Mouse (Mus musculus) thymus, adult 2 months (tissue): ENCODE data around the gene Rtn4rl1. TPM values are rescaled to one million over a fixed set of nuclear protein-coding genes. Genes with fewer than 3 reads are reported as not detected.
A peak's percentile ranks its signal among the peaks of the same experiment; 100 is the strongest.

ENCODE experiments used
- DNase-seq: peaks from one replicate; pipeline ENCODE4 v3.0.0; 2021
- H3K27ac ChIP-seq: fragments of 200-500 bp; 2 replicates; pipeline ENCODE4 v1.5.1; 2012; ENCODE audit warnings: low read length, control low read depth; ENCODE audit not compliant: control insufficient read depth, insufficient read depth
- H3K27me3 ChIP-seq: fragments of 200-500 bp; 2 replicates; pipeline ENCODE4 v1.6.1; 2012; ENCODE audit warnings: mild to moderate bottlenecking, low read length, moderate library complexity, mixed read lengths; ENCODE audit not compliant: control insufficient read depth, insufficient read depth
- H3K36me3 ChIP-seq: fragments of 200-500 bp; 2 replicates; pipeline ENCODE4 v1.6.1; 2012; ENCODE audit warnings: mild to moderate bottlenecking, low read length, moderate library complexity; ENCODE audit not compliant: control insufficient read depth, insufficient read depth
- H3K4me1 ChIP-seq: fragments of 200-500 bp; replicated peaks from 2 replicates; pipeline ENCODE4 v1.6.1; 2012; ENCODE audit warnings: low read length; ENCODE audit not compliant: control insufficient read depth, insufficient read depth
- H3K4me3 ChIP-seq: fragments of 200-500 bp; 2 replicates; pipeline ENCODE4 v1.5.1; 2012; ENCODE audit warnings: mild to moderate bottlenecking, low read length, control low read depth, moderate library complexity; ENCODE audit not compliant: control insufficient read depth, insufficient read depth
- CTCF ChIP-seq: fragments of 200-500 bp; IDR thresholded peaks from 2 replicates; pipeline ENCODE4 v1.5.1; 2012; ENCODE audit warnings: mild to moderate bottlenecking, control low read depth, low read length, moderate library complexity, borderline replicate concordance; ENCODE audit not compliant: control insufficient read depth, poor library complexity, insufficient read depth; ENCODE audit errors: extremely low read depth
- POLR2A ChIP-seq: fragments of 200-500 bp; IDR thresholded peaks from 2 replicates; pipeline ENCODE4 v1.6.1; 2012; ENCODE audit warnings: mild to moderate bottlenecking, low read length, control low read depth, moderate library complexity; ENCODE audit not compliant: control insufficient read depth, poor library complexity, insufficient read depth; ENCODE audit errors: extremely low read depth
- WGBS: fragments of 180-500 bp; shearing (Covaris S2); methylation state at CpG from one replicate; pipeline ENCODE4 v1.1.7; 2018; 5-methylcytosine and 5-hydroxymethylcytosine counted together
- polyA plus RNA-seq: library from polyadenylated mRNA; depleted of rRNA; stranded (reverse); fragments of >200 nt; gene quantifications from 2 replicates; pipeline ENCODE4 v1.2.3, GENCODE M21; 2012

The Rtn4rl1 gene
- polyA plus RNA-seq, 1 experiment = 15.3 TPM

GRCm38 (mm10) chr11:75220517-75221145 lies 27.0 kb downstream of the Rtn4rl1 start:
- no peak overlapping the region for H3K27ac ChIP-seq
- H3K4me3 ChIP-seq = no peak overlapping the region
- H3K27me3 ChIP-seq = no peaks in the 10 kb centered on the region
- no peak for TF ChIP-seq POLR2A
- no peak for TF ChIP-seq CTCF
- DNase-seq = no peak
- H3K4me1 ChIP-seq = 0 out of 2 replicates have a peak, but pooled peaks cover 3% of the 10 kb centered on the region
- no peaks in the 10 kb centered on the region for H3K36me3 ChIP-seq
- 95% methylated on average over 6 of the region's 6 CpGs for WGBS

DNA sequence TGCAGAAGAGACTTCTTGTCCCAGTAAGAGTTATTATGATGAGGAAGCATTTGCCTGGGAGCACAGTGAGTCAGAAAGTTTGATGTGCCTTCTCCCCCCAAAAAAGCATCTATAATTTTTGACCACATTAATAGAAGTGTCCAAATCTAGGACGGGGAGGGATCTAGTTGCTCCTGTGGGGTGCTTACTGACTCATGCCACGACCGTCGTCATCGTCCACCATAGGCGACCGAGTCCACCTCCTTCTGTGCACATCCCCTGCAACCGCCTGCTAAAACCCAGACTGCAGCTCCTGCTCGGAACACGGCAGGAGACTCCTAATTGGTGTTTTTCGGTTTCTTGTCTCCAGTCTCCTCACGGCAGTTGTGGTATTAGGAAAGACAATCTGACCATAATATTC lies 30.5 kb downstream of the Rtn4rl1 start:
- no peak overlapping the region for H3K4me3 ChIP-seq
- H3K27me3 ChIP-seq = no peaks in the 10 kb centered on the region
- H3K4me1 ChIP-seq = peaks cover 17% of the 10 kb centered on the region
- WGBS = 98% methylated on average over 12 of the region's 12 CpGs
- no peak for DNase-seq
- TF ChIP-seq POLR2A (no peak), CTCF (no peak)
- H3K27ac ChIP-seq = no peak overlapping the region
- H3K36me3 ChIP-seq = no peaks in the 10 kb centered on the region

DNA sequence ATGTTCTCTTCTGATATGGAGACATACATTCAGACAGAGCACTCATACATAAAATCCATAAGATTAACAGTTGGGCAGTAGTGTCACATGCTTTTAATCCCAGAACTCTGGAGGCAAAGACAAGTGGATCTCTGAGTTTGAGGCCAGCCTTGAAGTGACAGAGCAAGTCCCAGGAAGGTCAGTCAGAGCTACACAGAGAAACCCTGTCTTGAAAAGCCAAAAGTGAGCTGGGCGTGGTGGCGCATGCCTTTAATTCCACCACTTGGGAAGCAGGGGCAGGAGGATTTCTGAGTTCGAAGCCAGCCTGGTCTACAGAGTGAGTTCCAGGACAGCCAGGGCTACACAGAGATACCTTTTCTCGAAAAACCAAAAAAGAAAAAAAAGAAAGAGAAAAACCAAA lies 31.3 kb downstream of the Rtn4rl1 start:
- no peak for DNase-seq
- WGBS = 95% methylated on average over 4 of the region's 4 CpGs
- H3K27me3 ChIP-seq = no peaks in the 10 kb centered on the region
- H3K4me1 ChIP-seq = peaks cover 14% of the 10 kb centered on the region
- H3K36me3 ChIP-seq = no peaks in the 10 kb centered on the region
- H3K4me3 ChIP-seq = no peak overlapping the region
- TF ChIP-seq CTCF (no peak), POLR2A (no peak)
- no peak overlapping the region for H3K27ac ChIP-seq

DNA sequence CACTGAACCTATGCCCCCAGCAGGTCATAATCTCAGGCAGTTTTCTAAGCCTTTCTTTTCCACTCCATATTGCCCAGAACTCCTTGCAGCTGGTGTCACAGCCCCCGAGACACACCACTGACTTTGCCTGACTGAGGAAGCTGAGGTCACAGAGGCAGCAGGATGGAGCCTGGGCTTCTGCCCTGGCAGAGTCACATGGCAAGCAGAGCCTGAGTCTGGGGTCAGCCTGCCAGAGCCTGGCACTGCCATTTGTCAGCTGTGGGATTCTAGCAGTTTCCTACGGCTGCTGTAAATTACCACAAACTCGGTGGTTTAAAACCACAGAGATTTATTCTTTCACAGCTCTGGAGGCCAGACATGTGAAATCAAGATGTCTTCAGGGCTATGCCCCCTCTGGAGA lies 34.0 kb downstream of the Rtn4rl1 start:
- H3K4me3 ChIP-seq = no peak overlapping the region
- no peaks in the 10 kb centered on the region for H3K27me3 ChIP-seq
- 10% methylated on average over 3 of the region's 3 CpGs for WGBS
- TF ChIP-seq CTCF = no peak
- TF ChIP-seq POLR2A = no peak
- H3K4me1 ChIP-seq = peaks cover 22% of the 10 kb centered on the region
- H3K36me3 ChIP-seq = no peaks in the 10 kb centered on the region
- H3K27ac ChIP-seq = no peak overlapping the region
- no peak for DNase-seq

- 92% methylated on average over 6 of the region's 6 CpGs for WGBS
- Histone ChIP-seq H3K4me3 (no peak overlapping the region), H3K27ac (no peak overlapping the region), H3K4me1 (peaks cover 22% of the 10 kb centered on the region), H3K36me3 (no peaks in the 10 kb centered on the region), H3K27me3 (no peaks in the 10 kb centered on the region)
- no peak for DNase-seq
- TF ChIP-seq CTCF = no peak
- TF ChIP-seq POLR2A = no peak
Observed at GRCm38 (mm10) chr11:75229289-75229688, 35.7 kb downstream of the Rtn4rl1 start.

GRCm38 (mm10) chr11:75230272-75230760 lies 36.7 kb downstream of the Rtn4rl1 start:
- H3K27me3 ChIP-seq = no peaks in the 10 kb centered on the region
- no peak overlapping the region for H3K4me3 ChIP-seq
- no peaks in the 10 kb centered on the region for H3K36me3 ChIP-seq
- H3K4me1 ChIP-seq = peaks cover 22% of the 10 kb centered on the region
- H3K27ac ChIP-seq = no peak overlapping the region
- WGBS = 93% methylated on average over 6 of the region's 6 CpGs
- DNase-seq = no peak
- TF ChIP-seq CTCF (no peak), POLR2A (no peak)

DNA sequence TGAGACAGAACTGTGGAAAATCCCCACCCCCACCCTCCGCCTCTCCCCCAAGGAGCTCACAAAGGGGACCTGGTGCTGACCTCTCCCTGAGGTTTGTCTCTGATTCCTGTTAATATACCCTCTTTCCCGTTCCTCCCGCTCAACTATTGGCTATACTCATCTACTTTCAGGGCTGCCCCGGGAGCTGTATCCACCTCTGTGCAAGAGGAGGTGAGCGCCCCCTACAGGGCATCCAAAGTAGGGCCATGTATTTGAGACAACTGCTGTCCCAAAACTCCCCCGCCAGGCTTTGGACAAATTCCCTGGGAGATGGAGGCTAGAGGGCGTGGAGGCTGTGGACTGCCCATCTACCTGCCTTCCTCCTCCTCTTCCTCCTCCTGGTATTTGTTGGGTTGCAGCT lies 38.2 kb downstream of the Rtn4rl1 start:
- Histone ChIP-seq H3K4me1 (peaks cover 20% of the 10 kb centered on the region), H3K4me3 (no peak overlapping the region), H3K27ac (no peak overlapping the region), H3K36me3 (no peaks in the 10 kb centered on the region), H3K27me3 (no peaks in the 10 kb centered on the region)
- 19% methylated on average over 7 of the region's 7 CpGs for WGBS
- TF ChIP-seq CTCF (peak; percentile 88), POLR2A (no peak)
- peak; percentile 62 for DNase-seq
